Mouse (Mus musculus): ENCODE measurements around the gene Trub2. TPM values are rescaled to one million over a fixed set of nuclear protein-coding genes. Genes with fewer than 3 reads are reported as not detected.

The Trub2 gene
- polyA plus RNA-seq, 1 experiment from 2014 or later = 49.4 TPM

DNA sequence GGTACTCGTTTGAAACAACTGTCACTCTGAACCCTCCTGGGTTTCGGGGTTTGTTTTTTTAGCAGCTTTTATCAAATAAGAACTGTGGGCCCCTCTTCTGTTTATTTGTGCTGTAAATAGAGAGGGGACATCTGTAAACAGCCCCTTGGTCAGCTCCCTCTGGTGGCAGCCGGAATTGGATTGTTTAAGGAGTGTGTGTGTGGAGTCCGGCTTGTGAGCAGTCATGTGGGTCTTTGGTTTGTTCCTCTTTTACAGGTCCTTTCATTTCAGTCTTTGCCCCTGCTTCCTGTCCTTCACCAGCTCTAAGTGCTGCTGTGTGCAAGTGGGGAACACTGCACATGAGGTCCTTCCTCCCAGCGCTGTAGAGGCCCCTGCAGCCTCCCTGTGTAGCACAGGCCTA, 48.9 kb downstream of the Trub2 start:
- H3K27ac ChIP-seq = no peak overlapping the region
- ATAC-seq (ENCODE audit: insufficient number of reproducible peaks, insufficient read depth, low FRiP score, low TSS enrichment, low read depth) = no peak; the same call in 1 of the 2 replicates

DNA sequence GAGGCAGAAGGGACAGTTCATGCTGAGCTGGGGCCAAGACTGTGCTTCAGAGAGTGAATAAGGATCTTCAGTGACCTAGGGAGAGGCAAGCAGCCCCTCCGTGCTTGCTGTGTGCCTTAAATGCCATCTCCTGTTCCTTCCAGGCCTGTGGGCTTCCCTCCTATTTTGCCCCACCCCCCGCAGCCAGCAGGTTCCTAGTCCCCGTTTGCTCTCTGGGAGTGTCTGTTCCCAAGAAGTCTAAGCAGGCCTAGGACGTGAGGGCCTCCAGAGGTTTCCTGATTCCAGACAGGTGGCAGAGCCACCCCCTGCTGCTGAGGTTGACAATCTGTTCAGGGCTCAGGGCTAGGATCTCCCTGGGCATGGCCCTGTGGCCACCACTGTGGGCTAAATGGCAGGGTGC, 49.5 kb downstream of the Trub2 start:
- H3K36me3 ChIP-seq = peaks cover 66% of the 10 kb centered on the region
- 48% methylated on average over 4 of the region's 4 CpGs for whole genome bisulfite sequencing
- no peaks in the 10 kb centered on the region for H3K9me3 ChIP-seq
- no peak for ATAC-seq (ENCODE audit: insufficient number of reproducible peaks, insufficient read depth, low FRiP score, low TSS enrichment, low read depth)
- H3K27ac ChIP-seq = no peak overlapping the region; the same call in 1 of the 2 replicates
- no peak overlapping the region for H3K4me2 ChIP-seq
- H3K9ac ChIP-seq = no peak overlapping the region
- H3K27me3 ChIP-seq = no peaks in the 10 kb centered on the region
- no peaks in the 10 kb centered on the region for H3K4me1 ChIP-seq
- no peak overlapping the region for H3K4me3 ChIP-seq

More for the DNA sequence above, 48.9 kb downstream of the Trub2 start:
- Histone ChIP-seq H3K4me2 (no peak overlapping the region), H3K4me1 (no peaks in the 10 kb centered on the region), H3K4me3 (no peak overlapping the region), H3K36me3 (peaks cover 60% of the 10 kb centered on the region), H3K9me3 (no peaks in the 10 kb centered on the region), H3K9ac (no peak overlapping the region), H3K27me3 (no peaks in the 10 kb centered on the region)
- WGBS = 75% methylated on average over 5 of the region's 5 CpGs

DNA sequence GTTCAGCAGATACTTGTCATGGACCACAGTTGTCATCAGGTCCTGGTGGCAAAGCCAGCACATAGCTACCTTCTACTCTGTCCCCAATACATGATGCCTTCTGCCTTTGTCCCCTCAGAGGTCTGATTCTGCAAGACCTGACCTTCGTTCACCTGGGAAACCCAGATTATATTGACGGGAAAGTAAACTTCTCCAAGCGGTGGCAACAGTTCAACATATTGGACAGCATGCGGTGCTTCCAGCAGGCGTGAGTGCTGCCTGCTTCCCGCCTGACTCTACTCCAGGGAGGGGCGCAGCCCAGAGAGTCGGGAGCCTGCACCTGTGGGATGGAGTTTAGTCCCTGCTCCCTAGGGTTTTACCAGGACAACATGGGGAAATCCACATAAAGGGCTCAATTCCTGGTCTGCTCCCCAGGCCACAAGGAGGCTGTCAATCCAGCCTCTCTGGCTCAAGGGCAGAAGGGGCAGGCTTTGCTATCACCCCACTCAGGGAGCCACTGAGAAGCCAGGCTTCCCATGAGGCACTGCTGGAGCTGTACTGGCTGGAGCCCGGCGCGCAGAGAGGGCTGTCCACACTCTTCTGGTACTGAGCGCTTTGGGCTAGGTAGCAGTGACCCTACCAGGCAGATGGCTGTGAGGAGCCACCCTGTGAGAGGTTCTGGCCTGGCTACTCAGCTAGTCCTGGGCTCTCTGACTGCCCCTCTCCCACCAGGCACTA, 50.9 kb downstream of the Trub2 start:
- no peak overlapping the region for H3K4me3 ChIP-seq
- ATAC-seq (ENCODE audit: insufficient number of reproducible peaks, insufficient read depth, low FRiP score, low TSS enrichment, low read depth) = no peak

DNA sequence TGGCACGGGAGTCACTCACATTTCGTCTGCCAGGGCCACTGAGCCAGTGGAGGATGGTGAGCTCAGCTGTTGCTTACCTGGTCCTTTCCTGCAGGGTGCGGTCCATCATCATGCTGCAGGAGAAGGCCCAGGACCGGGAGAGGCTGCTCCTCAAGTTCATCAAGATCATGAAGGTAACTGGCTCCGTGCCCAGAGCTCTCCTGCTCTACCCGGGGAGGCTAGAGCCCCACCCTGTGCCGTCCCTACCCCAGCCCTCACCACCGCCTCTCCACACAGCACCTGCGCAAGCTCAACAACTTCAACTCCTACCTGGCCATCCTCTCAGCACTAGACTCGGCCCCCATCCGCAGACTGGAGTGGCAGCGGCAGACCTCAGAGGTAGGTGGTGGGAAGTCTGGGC, 52.6 kb downstream of the Trub2 start:
- 0 out of 2 replicates have a peak, but pooled peaks have one; percentile 18 for ATAC-seq (ENCODE audit: insufficient number of reproducible peaks, insufficient read depth, low FRiP score, low TSS enrichment, low read depth)
- no peak overlapping the region for H3K4me2 ChIP-seq
- H3K9ac ChIP-seq = no peak overlapping the region
- H3K4me3 ChIP-seq = no peak overlapping the region
- H3K9me3 ChIP-seq = no peaks in the 10 kb centered on the region
- H3K27ac ChIP-seq = no peak overlapping the region
- no peaks in the 10 kb centered on the region for H3K4me1 ChIP-seq
- 86% methylated on average over 12 of the region's 12 CpGs for WGBS
- H3K36me3 ChIP-seq = peaks cover 91% of the 10 kb centered on the region
- H3K27me3 ChIP-seq = no peaks in the 10 kb centered on the region

More for the DNA sequence above, 50.9 kb downstream of the Trub2 start:
- H3K9ac ChIP-seq = no peak overlapping the region
- no peak overlapping the region for H3K27ac ChIP-seq
- peaks cover 80% of the 10 kb centered on the region for H3K36me3 ChIP-seq
- no peaks in the 10 kb centered on the region for H3K27me3 ChIP-seq
- no peak overlapping the region for H3K4me2 ChIP-seq
- WGBS = 89% methylated on average over 12 of the region's 12 CpGs
- H3K9me3 ChIP-seq = no peaks in the 10 kb centered on the region
- no peaks in the 10 kb centered on the region for H3K4me1 ChIP-seq

DNA sequence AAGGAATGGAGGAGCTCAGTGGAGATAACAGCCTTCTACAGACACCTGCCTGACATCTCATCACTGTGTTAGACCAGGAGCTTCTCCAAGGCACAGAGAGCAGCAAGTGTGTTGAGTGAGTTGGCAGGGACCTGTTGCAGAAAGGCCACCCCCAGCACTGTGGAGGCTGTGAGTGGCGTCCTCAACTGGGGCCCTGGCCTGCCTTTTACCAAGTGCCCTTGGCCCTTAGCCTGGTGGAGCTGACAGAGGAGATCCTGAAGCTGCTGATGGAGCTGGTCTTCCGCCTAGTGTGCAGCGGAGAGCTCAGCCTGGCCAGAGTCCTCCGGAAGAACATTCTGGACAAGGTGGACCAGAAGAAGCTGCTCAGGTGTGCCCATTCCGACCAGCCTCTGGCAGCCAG, 55.0 kb downstream of the Trub2 start:
- no peak for ATAC-seq (ENCODE audit: insufficient number of reproducible peaks, insufficient read depth, low FRiP score, low TSS enrichment, low read depth)
- H3K27ac ChIP-seq = no peak overlapping the region

DNA sequence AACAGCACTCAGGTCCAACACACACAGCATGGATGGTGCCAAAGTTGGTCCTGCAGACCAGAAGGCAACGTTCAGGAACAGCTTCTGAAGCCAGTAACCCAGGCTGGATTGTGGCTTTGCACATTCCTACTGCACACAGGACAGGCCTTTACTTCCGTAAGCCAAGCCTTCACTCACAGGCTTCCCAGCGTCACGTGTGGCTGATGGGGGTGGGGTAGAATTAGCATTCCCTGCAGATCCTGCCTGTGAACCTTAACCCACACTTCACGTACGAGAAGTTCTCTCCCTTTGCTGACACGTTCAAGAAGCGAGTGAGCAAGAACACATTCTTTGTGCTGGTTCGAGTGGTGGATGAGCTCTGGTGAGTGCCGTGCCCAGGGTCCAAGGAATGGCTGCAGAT, 55.7 kb downstream of the Trub2 start:
- Histone ChIP-seq H3K36me3 (peaks cover 92% of the 10 kb centered on the region), H3K9ac (no peak overlapping the region), H3K4me1 (no peaks in the 10 kb centered on the region), H3K27me3 (no peaks in the 10 kb centered on the region), H3K9me3 (no peaks in the 10 kb centered on the region), H3K4me3 (no peak overlapping the region), H3K27ac (no peak overlapping the region), H3K4me2 (no peak overlapping the region)
- no peak for ATAC-seq (ENCODE audit: insufficient number of reproducible peaks, insufficient read depth, low FRiP score, low TSS enrichment, low read depth)
- 89% methylated on average over 10 of the region's 10 CpGs for WGBS

More for the DNA sequence above, 55.0 kb downstream of the Trub2 start:
- no peak overlapping the region for H3K9ac ChIP-seq
- H3K4me2 ChIP-seq = no peak overlapping the region
- no peak overlapping the region for H3K4me3 ChIP-seq
- peaks cover 92% of the 10 kb centered on the region for H3K36me3 ChIP-seq
- H3K4me1 ChIP-seq = no peaks in the 10 kb centered on the region
- WGBS = 100% methylated on average over 5 of the region's 5 CpGs
- no peaks in the 10 kb centered on the region for H3K27me3 ChIP-seq
- no peaks in the 10 kb centered on the region for H3K9me3 ChIP-seq

DNA sequence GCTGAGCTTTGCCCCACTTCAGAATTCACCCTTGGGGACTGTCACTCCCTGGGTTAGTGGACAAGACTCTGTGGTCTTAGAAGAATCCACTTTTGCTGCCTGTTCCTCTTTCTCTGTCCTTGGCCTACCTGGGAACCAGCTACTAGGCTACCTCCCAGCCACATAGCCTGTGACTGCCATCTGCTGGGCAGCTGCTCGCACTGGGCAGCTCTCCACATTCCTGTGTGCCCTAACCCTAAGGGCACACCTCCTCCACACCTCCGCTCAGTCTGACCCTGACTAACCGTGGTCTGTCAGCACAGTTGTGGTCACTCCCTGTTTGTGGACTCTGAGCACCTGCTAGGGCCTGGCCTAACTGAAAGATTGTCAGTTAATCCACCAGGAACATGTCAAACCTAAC, 56.8 kb downstream of the Trub2 start:
- Histone ChIP-seq H3K27me3 (no peaks in the 10 kb centered on the region), H3K4me2 (no peak overlapping the region), H3K9ac (no peak overlapping the region), H3K4me3 (no peak overlapping the region), H3K4me1 (no peaks in the 10 kb centered on the region), H3K36me3 (peaks cover 92% of the 10 kb centered on the region), H3K27ac (no peak overlapping the region), H3K9me3 (no peaks in the 10 kb centered on the region)
- ATAC-seq (ENCODE audit: insufficient number of reproducible peaks, insufficient read depth, low FRiP score, low TSS enrichment, low read depth) = no peak
- WGBS = 50% methylated on average over 3 of the region's 3 CpGs

DNA sequence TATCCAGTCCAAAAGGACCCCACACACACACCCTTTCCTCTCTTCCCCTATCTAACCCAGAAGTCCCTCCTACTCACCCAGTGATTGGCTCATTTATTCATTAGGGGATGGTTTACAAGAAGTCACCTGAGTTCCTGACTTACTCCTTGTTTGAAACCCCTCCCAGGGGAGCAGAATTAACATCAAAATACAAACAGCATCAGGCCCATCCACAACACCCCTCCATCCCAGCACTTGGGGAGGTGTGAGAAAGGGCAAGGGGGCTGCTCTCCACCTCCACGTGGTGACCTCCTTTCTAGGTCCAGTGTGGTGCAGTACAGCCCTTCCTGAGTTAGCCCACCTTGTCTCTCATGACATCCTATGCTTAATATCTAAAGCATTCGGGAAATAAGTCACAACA, 58.8 kb downstream of the Trub2 start:
- no peak overlapping the region for H3K27ac ChIP-seq
- no peak overlapping the region for H3K9ac ChIP-seq
- no peak overlapping the region for H3K4me2 ChIP-seq
- H3K27me3 ChIP-seq = no peaks in the 10 kb centered on the region
- peaks cover 93% of the 10 kb centered on the region for H3K36me3 ChIP-seq
- WGBS = 54% methylated on average over 2 of the region's 2 CpGs
- no peak for ATAC-seq (ENCODE audit: insufficient number of reproducible peaks, insufficient read depth, low FRiP score, low TSS enrichment, low read depth)
- no peaks in the 10 kb centered on the region for H3K4me1 ChIP-seq
- H3K4me3 ChIP-seq = no peak overlapping the region
- no peaks in the 10 kb centered on the region for H3K9me3 ChIP-seq

DNA sequence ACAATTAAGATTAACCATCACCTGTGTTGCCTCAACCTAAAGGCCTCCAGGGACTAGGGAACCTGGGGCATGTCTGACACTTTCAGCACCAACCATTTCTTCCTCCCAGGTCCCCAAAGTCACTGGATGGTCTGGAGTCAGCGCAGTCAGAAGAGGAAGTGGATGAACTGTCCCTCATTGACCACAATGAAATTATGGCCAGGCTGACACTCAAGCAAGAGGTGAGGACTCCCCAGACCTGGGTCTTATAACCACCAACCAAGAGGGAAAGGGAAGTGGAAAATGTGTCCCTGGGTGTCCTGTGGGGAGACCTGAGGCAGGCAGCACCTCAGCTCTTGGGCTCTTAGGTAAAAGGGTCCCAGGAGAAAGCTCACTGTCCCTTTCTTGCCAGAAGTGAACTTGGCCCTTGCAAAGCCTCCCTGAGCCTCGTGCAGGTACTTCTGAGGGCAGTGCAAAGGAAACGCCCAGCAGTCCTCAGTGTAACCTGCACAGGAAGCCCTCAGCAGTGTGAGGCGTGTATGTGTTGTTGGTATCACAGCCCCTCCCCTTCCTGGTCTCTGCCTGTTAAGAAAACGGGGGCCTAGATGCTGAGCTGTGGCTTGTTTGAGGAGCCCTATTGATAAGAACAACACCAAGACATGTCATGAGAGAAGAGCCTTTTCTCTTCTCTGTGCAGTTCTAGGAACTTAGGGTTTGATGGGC, 63.5 kb downstream of the Trub2 start:
- no peaks in the 10 kb centered on the region for H3K4me1 ChIP-seq
- H3K4me3 ChIP-seq = no peak overlapping the region
- no peak overlapping the region for H3K9ac ChIP-seq
- H3K4me2 ChIP-seq = no peak overlapping the region
- H3K27ac ChIP-seq = no peak overlapping the region
- H3K36me3 ChIP-seq = peaks cover 97% of the 10 kb centered on the region
- WGBS = 84% methylated on average over 5 of the region's 5 CpGs
- no peak for ATAC-seq (ENCODE audit: insufficient number of reproducible peaks, insufficient read depth, low FRiP score, low TSS enrichment, low read depth)
- H3K9me3 ChIP-seq = no peaks in the 10 kb centered on the region
- no peaks in the 10 kb centered on the region for H3K27me3 ChIP-seq

DNA sequence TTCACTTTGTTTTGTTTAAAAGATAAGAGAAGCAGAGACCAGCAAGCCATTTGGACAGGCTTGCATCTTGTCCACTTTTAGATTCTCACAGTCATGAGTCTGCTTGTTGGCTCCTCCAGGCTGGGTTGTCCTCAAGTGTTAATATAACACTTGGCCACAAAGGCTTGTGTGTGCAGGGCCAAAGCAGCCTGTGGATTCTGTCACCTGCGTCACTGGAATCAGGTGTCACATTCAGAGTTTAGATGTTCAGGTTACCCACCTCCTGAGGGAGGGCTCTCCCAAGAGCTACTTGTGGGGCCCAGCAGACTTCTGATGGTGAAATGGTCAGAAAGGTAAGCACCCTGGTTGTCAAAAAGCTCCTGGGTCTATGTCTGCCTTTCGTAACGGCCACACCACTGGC, 65.2 kb downstream of the Trub2 start:
- Histone ChIP-seq H3K27ac (no peak overlapping the region), H3K4me1 (no peaks in the 10 kb centered on the region), H3K4me3 (no peak overlapping the region), H3K4me2 (no peak overlapping the region), H3K27me3 (no peaks in the 10 kb centered on the region), H3K36me3 (peaks cover 99% of the 10 kb centered on the region), H3K9me3 (no peaks in the 10 kb centered on the region), H3K9ac (no peak overlapping the region)
- WGBS = 85% methylated on average over 3 of the region's 3 CpGs
- ATAC-seq (ENCODE audit: insufficient number of reproducible peaks, insufficient read depth, low FRiP score, low TSS enrichment, low read depth) = no peak

DNA sequence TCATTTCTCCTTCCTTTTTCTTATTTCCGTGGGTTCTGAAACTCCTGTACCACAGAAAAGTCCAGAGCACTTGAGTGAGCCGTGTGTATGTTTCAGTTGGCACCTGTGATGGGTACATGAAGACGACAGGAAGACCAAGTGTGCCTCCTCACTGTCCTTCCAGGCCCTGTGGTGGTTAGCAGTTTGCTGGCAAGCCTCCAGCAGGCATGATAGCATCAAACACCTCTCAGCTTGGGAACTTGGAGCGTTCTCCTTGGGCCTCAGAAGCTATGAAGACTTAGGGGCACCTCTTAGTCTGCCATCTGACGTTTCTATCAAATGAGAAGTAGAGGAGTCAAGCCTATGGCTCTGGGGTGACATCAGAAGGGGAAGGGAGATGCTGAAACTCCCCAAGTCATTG, 69.7 kb downstream of the Trub2 start:
- H3K27me3 ChIP-seq = no peaks in the 10 kb centered on the region
- H3K4me2 ChIP-seq = no peak overlapping the region
- 84% methylated on average over 5 of the region's 5 CpGs for WGBS
- H3K36me3 ChIP-seq = peaks cover 75% of the 10 kb centered on the region
- no peak overlapping the region for H3K9ac ChIP-seq
- no peaks in the 10 kb centered on the region for H3K9me3 ChIP-seq
- ATAC-seq (ENCODE audit: insufficient number of reproducible peaks, insufficient read depth, low FRiP score, low TSS enrichment, low read depth) = no peak
- no peak overlapping the region for H3K27ac ChIP-seq
- no peak overlapping the region for H3K4me3 ChIP-seq
- H3K4me1 ChIP-seq = peaks cover 22% of the 10 kb centered on the region

DNA sequence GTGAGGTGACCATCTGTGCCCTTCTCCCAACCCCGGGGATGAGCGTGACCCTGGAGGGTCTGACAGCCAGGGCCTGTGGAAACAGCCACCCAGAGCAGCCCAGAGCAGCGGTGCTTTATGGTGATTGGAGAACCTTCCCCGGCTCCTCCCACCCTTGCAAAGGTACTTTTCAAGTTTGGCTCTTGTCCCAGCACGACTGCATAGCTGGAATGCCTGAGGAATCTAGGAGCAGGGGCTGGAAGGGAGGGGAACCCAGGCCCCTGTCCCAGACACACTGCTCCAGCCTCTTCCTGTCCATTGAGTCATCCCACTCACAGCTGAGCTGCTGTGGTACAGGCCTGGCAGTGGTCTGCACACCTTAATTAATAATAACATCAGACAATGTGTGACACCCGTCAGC, 71.6 kb downstream of the Trub2 start:
- no peak overlapping the region for H3K4me3 ChIP-seq
- H3K27me3 ChIP-seq = no peaks in the 10 kb centered on the region
- no peaks in the 10 kb centered on the region for H3K9me3 ChIP-seq
- peaks cover 22% of the 10 kb centered on the region for H3K4me1 ChIP-seq
- 7% methylated on average over 6 of the region's 6 CpGs for WGBS
- peak overlapping the region; percentile 21; the same call in 1 of the 2 replicates for H3K4me2 ChIP-seq
- H3K27ac ChIP-seq = peak overlapping the region; percentile 91
- peak overlapping the region; percentile 11; the same call in 1 of the 2 replicates for H3K9ac ChIP-seq
- peaks cover 67% of the 10 kb centered on the region for H3K36me3 ChIP-seq
- ATAC-seq (ENCODE audit: insufficient number of reproducible peaks, insufficient read depth, low FRiP score, low TSS enrichment, low read depth) = peak; percentile 78

All from embryonic facial prominence, embryonic 13.5 days (tissue).